Mouse (Mus musculus) kidney, embryonic 14.5 days (tissue): ENCODE data around the gene Bmp8b. TPM values are rescaled to one million over a fixed set of nuclear protein-coding genes. Genes with fewer than 3 reads are reported as not detected.
A peak's percentile ranks its signal among the peaks of the same experiment; 100 is the strongest.

Source experiments
- ATAC-seq: fragments of 200-750 bp; cut with Nextera tagmentation; 2 replicates; pipeline ENCODE4 v1.8.0; 2017; ENCODE audit warnings: moderate number of reproducible peaks, mild to moderate bottlenecking, moderate TSS enrichment, moderate library complexity; ENCODE audit not compliant: low FRiP score, low TSS enrichment
- H3K27ac ChIP-seq: fragments of 300-500 bp; sonication (generic); 2 replicates; pipeline ENCODE4 v1.5.1; 2014; ENCODE audit warnings: low read depth, mild to moderate bottlenecking, low read length, moderate library complexity, mixed read lengths
- H3K27me3 ChIP-seq: fragments of 300-500 bp; sonication (generic); 2 replicates; pipeline ENCODE4 v1.6.1; 2014; ENCODE audit warnings: mild to moderate bottlenecking, low read length; ENCODE audit not compliant: control insufficient read depth, insufficient read depth
- H3K36me3 ChIP-seq: fragments of 300-500 bp; sonication (generic); 2 replicates; pipeline ENCODE4 v1.6.1; 2014; ENCODE audit warnings: low read length, mixed read lengths; ENCODE audit not compliant: control insufficient read depth, insufficient read depth
- H3K4me1 ChIP-seq: fragments of 300-500 bp; sonication (generic); 2 replicates; pipeline ENCODE4 v1.6.1; 2014; ENCODE audit warnings: low read length, mixed read lengths; ENCODE audit not compliant: control insufficient read depth, insufficient read depth
- H3K4me2 ChIP-seq: fragments of 300-500 bp; sonication (generic); replicated peaks from 2 replicates; pipeline ENCODE4 v1.6.1; 2014; ENCODE audit warnings: low read depth, mild to moderate bottlenecking, low read length
- H3K4me3 ChIP-seq: fragments of 300-500 bp; sonication (generic); 2 replicates; pipeline ENCODE4 v1.5.1; 2014; ENCODE audit warnings: mild to moderate bottlenecking, low read length
- H3K9ac ChIP-seq: fragments of 300-500 bp; sonication (generic); 2 replicates; pipeline ENCODE4 v1.6.1; 2014; ENCODE audit warnings: low read depth, mild to moderate bottlenecking, low read length, moderate library complexity
- H3K9me3 ChIP-seq: fragments of 300-500 bp; sonication (generic); 2 replicates; pipeline ENCODE4 v1.6.1; 2016; ENCODE audit warnings: low read length; ENCODE audit not compliant: control insufficient read depth
- WGBS: fragments of 180-500 bp; shearing (Covaris S2); extraction: QIAGEN DNeasy Blood & Tissue Kit; methylation state at CpG from one replicate; pipeline ENCODE4 v1.1.7; 2014; 5-methylcytosine and 5-hydroxymethylcytosine counted together
- polyA plus RNA-seq: library from polyadenylated mRNA; unstranded; fragments of >200 nt; fragmentation: Nextera tagmentation; extraction: Ambion mirVana; gene quantifications from 2 replicates; pipeline ENCODE4 v1.2.1, GENCODE M21; 2014

The Bmp8b gene
- polyA plus RNA-seq, 1 experiment from 2014 or later, result 0.16 TPM

GRCm38 (mm10) chr4:123121286-123121685, 16.3 kb downstream of the Bmp8b start:
- ATAC-seq, result no peak
- 82% methylated on average over 2 of the region's 2 CpGs for WGBS

GRCm38 (mm10) chr4:123126626-123127025, 21.7 kb downstream of the Bmp8b start:
- peaks cover 65% of the 10 kb centered on the region for H3K36me3 ChIP-seq
- H3K4me3 ChIP-seq, result no peak overlapping the region
- ATAC-seq, result no peak
- no peak overlapping the region for H3K27ac ChIP-seq
- WGBS, result 97% methylated on average over 7 of the region's 7 CpGs
- no peak overlapping the region for H3K9ac ChIP-seq
- no peak overlapping the region for H3K4me2 ChIP-seq
- no peaks in the 10 kb centered on the region for H3K27me3 ChIP-seq
- H3K9me3 ChIP-seq, result no peaks in the 10 kb centered on the region
- no peaks in the 10 kb centered on the region for H3K4me1 ChIP-seq

More at GRCm38 (mm10) chr4:123121286-123121685, 16.3 kb downstream of the Bmp8b start:
- no peak overlapping the region for H3K4me2 ChIP-seq
- H3K27ac ChIP-seq, result no peak overlapping the region
- H3K9me3 ChIP-seq, result no peaks in the 10 kb centered on the region
- no peak overlapping the region for H3K4me3 ChIP-seq
- no peaks in the 10 kb centered on the region for H3K4me1 ChIP-seq
- peaks cover 14% of the 10 kb centered on the region for H3K36me3 ChIP-seq
- H3K27me3 ChIP-seq, result no peaks in the 10 kb centered on the region
- H3K9ac ChIP-seq, result no peak overlapping the region

GRCm38 (mm10) chr4:123127051-123127450, 22.1 kb downstream of the Bmp8b start:
- Histone ChIP-seq H3K27ac (no peak overlapping the region), H3K4me2 (no peak overlapping the region), H3K36me3 (peaks cover 70% of the 10 kb centered on the region), H3K9ac (no peak overlapping the region), H3K4me1 (no peaks in the 10 kb centered on the region), H3K9me3 (no peaks in the 10 kb centered on the region), H3K4me3 (no peak overlapping the region), H3K27me3 (no peaks in the 10 kb centered on the region)
- 89% methylated on average over 4 of the region's 4 CpGs for WGBS
- no peak for ATAC-seq

GRCm38 (mm10) chr4:123137551-123137950, 32.6 kb downstream of the Bmp8b start:
- H3K4me2 ChIP-seq, result no peak overlapping the region
- H3K9me3 ChIP-seq, result no peaks in the 10 kb centered on the region
- WGBS, result 90% methylated on average over 3 of the region's 3 CpGs
- no peak overlapping the region for H3K27ac ChIP-seq
- no peak overlapping the region for H3K9ac ChIP-seq
- no peaks in the 10 kb centered on the region for H3K27me3 ChIP-seq
- peaks cover 11% of the 10 kb centered on the region for H3K4me1 ChIP-seq
- H3K4me3 ChIP-seq, result no peak overlapping the region
- ATAC-seq, result no peak
- H3K36me3 ChIP-seq, result peaks cover 40% of the 10 kb centered on the region

- peak within 1 kb of the TSS; percentile 83 for H3K27ac ChIP-seq
- peak within 1 kb of the TSS; percentile 77 for H3K4me2 ChIP-seq
- H3K27me3 ChIP-seq, result no peaks in the 10 kb centered on the region
- peaks cover 11% of the 10 kb centered on the region for H3K4me1 ChIP-seq
- H3K4me3 ChIP-seq, result peak within 1 kb of the TSS; percentile 76
- peak; percentile 99 for ATAC-seq
- peak within 1 kb of the TSS; percentile 66 for H3K9ac ChIP-seq
- no peaks in the 10 kb centered on the region for H3K9me3 ChIP-seq
- H3K36me3 ChIP-seq, result peaks cover 22% of the 10 kb centered on the region
- under 1% methylated on average over 34 of the region's 34 CpGs for WGBS
These were observed 34.7 kb downstream of the Bmp8b start, which contains the start of gene Ppie for GRCm38 (mm10) chr4:123139513-123140154. Gene Ppie (minus strand): TSS chr4:123139951.

GRCm38 (mm10) chr4:123147446-123148150, 42.6 kb downstream of the Bmp8b start:
- Histone ChIP-seq H3K4me3 (no peak overlapping the region), H3K9ac (no peak overlapping the region), H3K27ac (no peak overlapping the region), H3K36me3 (no peaks in the 10 kb centered on the region), H3K27me3 (no peaks in the 10 kb centered on the region), H3K4me2 (no peak overlapping the region), H3K4me1 (no peaks in the 10 kb centered on the region), H3K9me3 (no peaks in the 10 kb centered on the region)
- 73% methylated on average over 5 of the region's 5 CpGs for WGBS
- no peak for ATAC-seq

- Histone ChIP-seq H3K9ac (no peak overlapping the region), H3K4me1 (no peaks in the 10 kb centered on the region), H3K27ac (no peak overlapping the region), H3K4me3 (no peak overlapping the region), H3K4me2 (no peak overlapping the region), H3K36me3 (no peaks in the 10 kb centered on the region), H3K9me3 (no peaks in the 10 kb centered on the region), H3K27me3 (no peaks in the 10 kb centered on the region; the same call in 1 of the 2 replicates)
- no peak for ATAC-seq
- 77% methylated on average over 4 of the region's 4 CpGs for WGBS
These were observed 47.0 kb downstream of the Bmp8b start for GRCm38 (mm10) chr4:123152003-123152402.

GRCm38 (mm10) chr4:123152976-123153375, 48.0 kb downstream of the Bmp8b start:
- WGBS, result 43% methylated on average over 5 of the region's 5 CpGs
- no peak overlapping the region for H3K4me3 ChIP-seq
- H3K4me2 ChIP-seq, result no peak overlapping the region
- no peaks in the 10 kb centered on the region for H3K4me1 ChIP-seq
- ATAC-seq, result no peak
- no peaks in the 10 kb centered on the region; the same call in 1 of the 2 replicates for H3K27me3 ChIP-seq
- H3K9me3 ChIP-seq, result no peaks in the 10 kb centered on the region
- no peak overlapping the region for H3K9ac ChIP-seq
- H3K36me3 ChIP-seq, result no peaks in the 10 kb centered on the region
- no peak overlapping the region for H3K27ac ChIP-seq

GRCm38 (mm10) chr4:123155004-123155403, 50.0 kb downstream of the Bmp8b start:
- no peak overlapping the region for H3K27ac ChIP-seq
- no peak overlapping the region for H3K4me2 ChIP-seq
- H3K4me1 ChIP-seq, result no peaks in the 10 kb centered on the region
- no peak overlapping the region for H3K4me3 ChIP-seq
- H3K27me3 ChIP-seq, result no peaks in the 10 kb centered on the region; the same call in 1 of the 2 replicates
- 31% methylated on average over 4 of the region's 4 CpGs for WGBS
- H3K36me3 ChIP-seq, result no peaks in the 10 kb centered on the region
- H3K9ac ChIP-seq, result no peak overlapping the region
- no peak for ATAC-seq
- H3K9me3 ChIP-seq, result 0 out of 2 replicates have a peak, but pooled peaks cover 2% of the 10 kb centered on the region
